Mouse (Mus musculus) heart, adult 2 months (tissue): Measurements from ENCODE around the gene Ulk1. TPM values are rescaled to one million over a fixed set of nuclear protein-coding genes. Genes with fewer than 3 reads are reported as not detected.

Experiments used
- DNase-seq, 2 experiments: peaks; one replicate each; pipeline ENCODE4 v3.0.0; 2021
- H3K27ac ChIP-seq: fragments of 200-600 bp; 2 replicates; pipeline ENCODE4 v1.8.1; 2022
- H3K27me3 ChIP-seq: fragments of 200-500 bp; 2 replicates; pipeline ENCODE4 v1.6.1; 2012; ENCODE audit warnings: mild to moderate bottlenecking, low read length, inconsistent platforms, mixed read lengths; ENCODE audit not compliant: control insufficient read depth, insufficient read depth
- H3K36me3 ChIP-seq: fragments of 200-500 bp; 2 replicates; pipeline ENCODE4 v1.6.1; 2012; ENCODE audit warnings: low read length, inconsistent platforms; ENCODE audit not compliant: control insufficient read depth, insufficient read depth
- H3K4me1 ChIP-seq: fragments of 200-500 bp; 2 replicates; pipeline ENCODE4 v1.6.1; 2011; ENCODE audit warnings: low read length; ENCODE audit not compliant: control insufficient read depth, insufficient read depth
- H3K4me3 ChIP-seq: fragments of 200-600 bp; 2 replicates; pipeline ENCODE4 v1.8.1; 2022
- H3K79me2 ChIP-seq: fragments of 200-500 bp; replicated peaks from 2 replicates; pipeline ENCODE4 v1.6.1; 2012; ENCODE audit warnings: mild to moderate bottlenecking, inconsistent platforms, low read length, moderate library complexity, mixed read lengths; ENCODE audit not compliant: control insufficient read depth, insufficient read depth
- H3K9ac ChIP-seq: fragments of 200-500 bp; 2 replicates; pipeline ENCODE4 v1.6.1; 2012; ENCODE audit warnings: low read depth, mild to moderate bottlenecking, control low read depth, inconsistent platforms, low read length, mixed read lengths
- CTCF ChIP-seq: fragments of 200-600 bp; IDR thresholded peaks from 2 replicates; pipeline ENCODE4 v1.8.1; 2022; ENCODE audit warnings: antibody characterized with exemption, mild to moderate bottlenecking, moderate library complexity
- EP300 ChIP-seq: fragments of 200-500 bp; IDR thresholded peaks from 2 replicates; pipeline ENCODE4 v1.6.1; 2011; ENCODE audit warnings: low read depth, low read length, control low read depth; ENCODE audit not compliant: insufficient read depth
- POLR2A ChIP-seq: fragments of 200-500 bp; IDR thresholded peaks from 2 replicates; pipeline ENCODE4 v1.6.1; 2011; ENCODE audit warnings: mild to moderate bottlenecking, low read depth, low read length, control low read depth; ENCODE audit not compliant: insufficient read depth
- WGBS: fragments of 180-500 bp; shearing (Covaris S2); methylation state at CpG from one replicate; pipeline ENCODE4 v1.1.7; 2018; 5-methylcytosine and 5-hydroxymethylcytosine counted together
- intact Hi-C: fragments of 180-260 bp; cut with DNase I; formaldehyde crosslinking; loops from one replicate; pipeline ENCODE4 v1.15.1; 2025
- polyA plus RNA-seq: library from polyadenylated mRNA; depleted of rRNA; stranded (reverse); fragments of >200 nt; gene quantifications from 2 replicates; pipeline ENCODE4 v1.2.3, GENCODE M21; 2012
- total RNA-seq, 2 experiments: library from RNA; stranded (reverse); gene quantifications; 2 replicates each; pipeline ENCODE4 v1.2.3; 2021

Ulk1 gene
- total and polyA plus RNA-seq, 3 experiments, result 62.6 to 82.1 (median 64.8) TPM

- TF ChIP-seq CTCF, result no peak
- no peak for TF ChIP-seq EP300
- no peak for TF ChIP-seq POLR2A
- DNase-seq, result no peak
- Histone ChIP-seq H3K79me2 (peaks cover 6% of the 10 kb centered on the region), H3K4me3 (no peak overlapping the region), H3K27me3 (no peaks in the 10 kb centered on the region), H3K4me1 (peaks cover 22% of the 10 kb centered on the region), H3K27ac (peak overlapping the region; percentile 28), H3K9ac (no peak overlapping the region), H3K36me3 (no peaks in the 10 kb centered on the region; the same call in 1 of the 2 replicates)
- WGBS, result 67% methylated on average over 3 of the region's 3 CpGs
- intact Hi-C loops, result no loop called here
Observed at GRCm38 (mm10) chr5:110801036-110801624, 8.8 kb downstream of the Ulk1 start.

- Histone ChIP-seq H3K4me3 (no peak overlapping the region), H3K79me2 (peaks cover 3% of the 10 kb centered on the region), H3K27me3 (no peaks in the 10 kb centered on the region), H3K9ac (no peak overlapping the region), H3K36me3 (no peaks in the 10 kb centered on the region; the same call in 1 of the 2 replicates), H3K4me1 (peaks cover 19% of the 10 kb centered on the region), H3K27ac (no peak overlapping the region; the same call in 1 of the 2 replicates)
- TF ChIP-seq EP300, result 0 out of 2 replicates have a peak, but pooled peaks have one; percentile 37
- no peak for TF ChIP-seq POLR2A
- TF ChIP-seq CTCF, result no peak
- no peak for DNase-seq
- WGBS, result 35% methylated on average over 4 of the region's 4 CpGs
- intact Hi-C loops, result no loop called here
Observed at GRCm38 (mm10) chr5:110797696-110798095, 12.2 kb downstream of the Ulk1 start.

- TF ChIP-seq POLR2A (no peak), CTCF (no peak), EP300 (no peak)
- H3K9ac ChIP-seq, result no peak overlapping the region
- no peak for DNase-seq
- 82% methylated on average over 7 of the region's 7 CpGs for WGBS
- intact Hi-C loops, result no loop called here
- H3K4me3 ChIP-seq, result no peak overlapping the region
- no peak overlapping the region for H3K27ac ChIP-seq
- peaks cover 7% of the 10 kb centered on the region; the same call in 1 of the 2 replicates for H3K4me1 ChIP-seq
- H3K36me3 ChIP-seq, result no peaks in the 10 kb centered on the region
- no peaks in the 10 kb centered on the region for H3K79me2 ChIP-seq
- no peaks in the 10 kb centered on the region for H3K27me3 ChIP-seq
Observed at GRCm38 (mm10) chr5:110794363-110794762, 15.5 kb downstream of the Ulk1 start.

GRCm38 (mm10) chr5:110788684-110789083 lies 21.2 kb downstream of the Ulk1 start:
- no peak overlapping the region for H3K4me3 ChIP-seq
- intact Hi-C loops, result loop anchor here (1.0 to 5.0 kb wide), 2 partner anchors 135 to 479 kb away; no protein-coding TSS in a partner anchor
- no peaks in the 10 kb centered on the region for H3K27me3 ChIP-seq
- no peaks in the 10 kb centered on the region for H3K79me2 ChIP-seq
- no peak overlapping the region for H3K27ac ChIP-seq
- 59% methylated on average over 5 of the region's 5 CpGs for WGBS
- H3K36me3 ChIP-seq, result no peaks in the 10 kb centered on the region
- no peaks in the 10 kb centered on the region for H3K4me1 ChIP-seq
- no peak for TF ChIP-seq POLR2A
- TF ChIP-seq EP300, result no peak
- peak; percentile 88 for TF ChIP-seq CTCF
- DNase-seq, result peak; percentile 31 to 45
- H3K9ac ChIP-seq, result no peak overlapping the region

DNA sequence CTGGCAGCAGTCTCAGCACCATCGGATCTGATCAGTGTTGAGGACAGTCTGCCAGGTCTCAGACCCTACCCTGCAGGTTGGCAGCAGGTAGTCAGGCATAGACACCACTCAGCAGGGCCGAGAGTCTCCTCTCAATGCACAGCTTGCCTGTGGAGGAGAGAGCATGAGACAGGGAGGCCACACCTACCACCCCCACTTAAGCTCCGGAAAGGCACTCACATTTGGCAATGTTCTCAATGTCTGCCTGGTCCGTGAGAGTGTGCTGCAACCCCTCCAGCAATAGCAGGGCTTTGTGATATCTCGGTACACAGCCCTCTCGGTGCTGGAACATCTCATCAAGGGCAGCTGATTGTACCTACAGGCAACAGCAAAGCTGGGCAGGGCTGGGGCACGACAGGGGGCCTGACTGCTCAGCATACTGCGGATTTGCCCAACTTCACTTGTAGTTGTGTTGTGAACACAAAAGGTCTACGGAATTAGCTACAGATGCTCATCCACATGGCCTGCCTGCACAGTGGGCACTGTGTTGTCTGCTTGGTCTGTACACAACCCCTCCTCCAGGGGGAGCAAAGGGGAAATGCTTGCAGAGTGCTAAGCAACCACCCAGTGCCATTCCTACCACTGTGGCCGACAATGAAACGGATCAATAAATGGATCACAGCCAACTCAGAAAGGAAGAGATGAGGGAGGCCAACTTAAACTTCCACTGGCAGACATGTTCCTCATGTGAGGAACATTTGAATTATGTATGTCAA lies 23.6 kb downstream of the Ulk1 start:
- Histone ChIP-seq H3K9ac (no peak overlapping the region), H3K27me3 (no peaks in the 10 kb centered on the region), H3K79me2 (no peaks in the 10 kb centered on the region), H3K4me1 (no peaks in the 10 kb centered on the region), H3K36me3 (no peaks in the 10 kb centered on the region), H3K4me3 (no peak overlapping the region), H3K27ac (no peak overlapping the region)
- 55% methylated on average over 11 of the region's 11 CpGs for WGBS
- DNase-seq, result peak in 1 of 2 experiments; percentile 26
- intact Hi-C loops, result loop anchor here (5.0 kb wide), 1 partner anchor 481 kb away; no protein-coding TSS in a partner anchor
- peak; percentile 62 for TF ChIP-seq CTCF
- TF ChIP-seq EP300, result no peak
- TF ChIP-seq POLR2A, result no peak

- Histone ChIP-seq H3K79me2 (no peaks in the 10 kb centered on the region), H3K4me1 (peaks cover 2% of the 10 kb centered on the region), H3K27ac (no peak overlapping the region), H3K9ac (no peak overlapping the region), H3K4me3 (no peak overlapping the region), H3K36me3 (no peaks in the 10 kb centered on the region), H3K27me3 (no peaks in the 10 kb centered on the region)
- DNase-seq, result no peak
- intact Hi-C loops, result no loop called here
- TF ChIP-seq EP300 (no peak), POLR2A (no peak), CTCF (no peak)
- WGBS, result 63% methylated on average over 8 of the region's 8 CpGs
Observed at GRCm38 (mm10) chr5:110783150-110783549, 26.7 kb downstream of the Ulk1 start.
